Mouse (Mus musculus) ES-E14 (cell line): ENCODE measurements around the gene Carhsp1.

Experiments used
- MAFK ChIP-seq: IDR thresholded peaks from 2 replicates; pipeline ENCODE4 v1.6.1; 2014; ENCODE audit warnings: mild to moderate bottlenecking, low read depth, low read length, inconsistent platforms; ENCODE audit not compliant: insufficient read depth
- ZC3H11A ChIP-seq: IDR thresholded peaks from 2 replicates; pipeline ENCODE4 v1.6.1; 2012; ENCODE audit warnings: low read depth, mild to moderate bottlenecking, inconsistent platforms, low read length, borderline replicate concordance

DNA sequence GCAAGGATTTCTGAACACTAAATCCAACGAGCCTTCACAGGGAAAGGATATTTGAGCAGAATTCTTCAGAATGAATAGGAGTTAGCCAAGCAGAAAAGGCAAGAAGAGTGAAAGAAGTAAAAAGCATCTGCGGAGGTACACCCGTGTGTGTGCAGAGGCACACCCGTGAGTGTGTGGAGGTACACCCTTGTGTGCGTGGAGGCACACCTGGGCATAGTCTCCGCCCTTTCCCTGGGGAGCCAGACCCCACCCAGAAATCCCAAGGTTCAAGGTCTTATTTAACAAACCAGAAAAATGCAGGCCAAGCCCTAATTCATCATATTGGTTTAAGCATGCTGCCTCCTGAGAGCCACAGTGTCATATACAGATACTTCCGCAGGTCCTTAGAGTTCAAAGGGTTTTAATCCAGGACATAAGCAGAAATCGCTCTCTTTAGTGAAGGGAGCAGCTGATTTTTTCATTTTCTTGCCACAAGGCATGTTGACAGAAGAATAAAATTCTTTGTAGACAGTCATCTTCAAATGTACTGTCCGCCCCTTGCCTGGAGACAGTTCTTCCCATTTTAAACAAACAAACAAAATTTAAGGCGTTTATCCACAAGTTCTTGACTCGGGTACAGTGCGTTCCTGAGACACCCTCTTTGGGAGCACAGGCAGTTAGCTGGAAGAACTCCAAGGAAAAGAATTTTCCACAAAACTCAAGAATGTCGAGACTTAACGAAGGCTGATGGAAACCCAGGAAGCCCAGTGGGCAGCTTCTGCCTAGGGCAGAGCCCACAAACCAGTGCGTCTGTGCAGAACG is 51.4 kb downstream of the Carhsp1 start:
- no peak for TF ChIP-seq ZC3H11A
- TF ChIP-seq MAFK, result no peak
